Mouse (Mus musculus) subcutaneous adipose tissue, adult 2 months (tissue): ENCODE measurements around the gene Sin3a. TPM values are rescaled to one million over a fixed set of nuclear protein-coding genes. Genes with fewer than 3 reads are reported as not detected.

ENCODE experiments used
- polyA plus RNA-seq: library from polyadenylated mRNA; depleted of rRNA; stranded (reverse); fragments of >200 nt; gene quantifications from 2 replicates; pipeline ENCODE4 v1.2.3, GENCODE M21; 2012; ENCODE audit warnings: low replicate concordance; rRNA removed

The Sin3a gene
- polyA plus RNA-seq = 51.1 and 109 TPM in 2 replicates

GRCm38 (mm10) chr9:57071801-57072351, at the start of gene Sin3a:
Gene Sin3a (plus strand): TSS chr9:57072040.

GRCm38 (mm10) chr9:57130577-57131433, 59.0 kb downstream of the Sin3a start, which contains the start of gene Man2c1:
Gene Man2c1 (plus strand): TSS chr9:57130690.

DNA sequence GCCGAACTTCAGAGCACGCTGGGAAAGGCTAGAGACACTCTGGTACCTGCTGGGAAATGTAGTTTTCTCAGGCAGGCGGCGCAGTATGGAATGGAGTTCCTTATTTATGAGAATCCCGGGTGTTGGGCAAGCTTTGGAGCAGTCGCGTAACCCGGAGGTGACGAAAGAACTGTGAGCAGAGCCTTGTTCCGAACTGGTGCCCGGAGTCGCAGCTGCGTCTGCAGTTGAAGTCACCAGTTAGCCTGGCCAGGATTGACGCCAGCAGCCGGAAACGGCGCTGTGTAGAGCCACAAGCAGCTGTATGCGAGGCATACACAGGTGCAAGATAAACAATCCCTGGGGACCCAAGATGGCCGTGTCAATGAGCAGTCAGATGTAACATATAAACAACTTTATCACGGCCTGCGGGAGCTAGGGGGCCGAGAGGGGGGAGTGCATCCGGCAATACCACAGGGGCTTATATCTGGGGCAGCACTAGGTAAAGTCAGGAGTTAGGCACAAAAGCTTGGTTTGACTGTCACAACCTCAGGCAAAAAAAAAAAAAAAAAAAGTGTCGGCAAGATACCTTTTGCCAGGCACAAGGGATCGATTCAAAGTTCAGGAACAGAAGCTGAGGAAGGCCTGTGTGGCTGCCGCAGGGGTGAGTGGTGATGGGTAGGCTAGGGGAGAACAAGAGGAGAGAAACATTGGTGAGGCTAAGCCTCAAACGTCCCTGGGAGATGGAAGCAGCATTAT, 76.5 kb downstream of the Sin3a start, which contains the start of gene Neil1:
Gene Neil1, minus strand, starts transcription at position 162 of the 735 bp plus-strand sequence.

DNA sequence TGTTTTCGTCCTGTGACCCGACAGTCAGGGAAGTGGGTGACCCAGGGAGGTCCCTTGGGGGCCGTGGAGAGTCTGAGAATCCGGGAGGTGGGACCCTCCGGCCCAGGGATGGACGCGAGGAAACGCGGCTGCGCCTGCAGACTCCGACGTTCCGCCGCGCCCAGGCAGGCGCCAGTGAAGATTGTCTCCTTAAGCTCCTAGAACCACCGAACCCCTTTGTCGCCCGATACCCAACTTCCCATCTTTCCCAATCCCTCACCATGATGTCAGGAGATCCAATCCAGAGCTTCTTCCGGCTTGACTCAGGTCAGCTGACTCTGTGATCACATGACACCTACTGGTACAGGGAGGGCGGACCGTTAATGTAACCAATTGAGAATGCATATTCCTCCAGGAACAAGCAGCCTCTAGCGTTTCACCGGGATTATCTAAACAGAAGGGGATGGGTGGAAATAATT, 86.2 kb downstream of the Sin3a start, which contains the start of gene Commd4:
Gene Commd4, minus strand, starts transcription at position 319 of the 458 bp plus-strand sequence.

Other genes starting within 250 kb of the Sin3a start
- 17.7 and 47.0 TPM in 2 replicates for gene Odf3l1, start 207.4 kb upstream of the Sin3a start, polyA plus RNA-seq
- 44.0 and 47.2 TPM in 2 replicates for gene Cspg4, start 207.0 kb upstream of the Sin3a start, polyA plus RNA-seq
- 19.4 and 22.6 TPM in 2 replicates for gene Snx33, start 143.7 kb upstream of the Sin3a start, polyA plus RNA-seq
- 107 and 219 TPM in 2 replicates for gene Imp3, start 134.6 kb upstream of the Sin3a start, polyA plus RNA-seq
- gene Snupn, start 121.2 kb upstream of the Sin3a start, polyA plus RNA-seq = 6.4 and 8.6 TPM in 2 replicates
- gene Ptpn9, start 77.1 kb upstream of the Sin3a start, polyA plus RNA-seq = 29.8 and 43.5 TPM in 2 replicates
- 227 and 273 TPM in 2 replicates for gene Man2c1, start 58.6 kb downstream of the Sin3a start, polyA plus RNA-seq
- 13.9 and 17.0 TPM in 2 replicates for gene Neil1, start 76.3 kb downstream of the Sin3a start, polyA plus RNA-seq
- gene Commd4, start 86.3 kb downstream of the Sin3a start, polyA plus RNA-seq = 143 and 173 TPM in 2 replicates
- gene Trcg1, start 164.5 kb downstream of the Sin3a start, polyA plus RNA-seq = not detected in 2 replicates
- gene 1700017B05Rik, start 190.6 kb downstream of the Sin3a start, polyA plus RNA-seq = 8.6 and 27.9 TPM in 2 replicates